Mouse (Mus musculus) ES-Bruce4 (cell line): ENCODE measurements at regions not wholly inside any gene's neighbourhood (a gene's known extent, or its start where the extent isn't known, plus 50 kb on each side); places are given as distances from the start of the nearest gene placed in this dataset.

Source experiments
- CTCF ChIP-seq: IDR thresholded peaks from one replicate; pipeline ENCODE4 v1.8.1; 2011; ENCODE audit warnings: low read depth, low read length
- EP300 ChIP-seq: IDR thresholded peaks from 2 replicates; pipeline ENCODE4 v1.6.1; 2011; ENCODE audit warnings: low read depth, low read length; ENCODE audit not compliant: insufficient read depth
- POLR2A ChIP-seq: IDR thresholded peaks from one replicate; pipeline ENCODE4 v1.8.1; 2011; ENCODE audit warnings: low read length; ENCODE audit not compliant: insufficient read depth

- TF ChIP-seq EP300 (no peak), CTCF (no peak), POLR2A (no peak)
These were observed 159.2 kb downstream of the Cyp26b1 start for GRCm38 (mm10) chr6:84434532-84434931.
